Mouse (Mus musculus) layer of hippocampus, postnatal 10 days (tissue): ENCODE results near the gene Pcolce. TPM values are rescaled to one million over a fixed set of nuclear protein-coding genes. Genes with fewer than 3 reads are reported as not detected.
A peak's percentile ranks its signal among the peaks of the same experiment; 100 is the strongest.
"Not testable (repeated sequence)": the region's sequence is repeated elsewhere in the genome, so short reads cannot be mapped to it uniquely, and the experiment has no call there.

Source experiments
- DNase-seq, 2 experiments: peaks; one replicate each; pipeline ENCODE4 v3.0.0; 2021; ENCODE audit warnings: low spot score in 2 of 2
- total RNA-seq, 2 experiments: library from RNA; stranded (reverse); gene quantifications; 2 replicates each; pipeline ENCODE4 v1.2.3; 2021

Gene Pcolce
- total RNA-seq, 2 experiments from 2014 or later: 10.7 to 12.0 TPM

- DNase-seq: no peak
These were observed 16.4 kb upstream of the Pcolce start for GRCm38 (mm10) chr5:137629906-137630545.

- no peak for DNase-seq
These were observed 15.7 kb upstream of the Pcolce start for GRCm38 (mm10) chr5:137629306-137629721.

GRCm38 (mm10) chr5:137628498-137629305 lies 15.1 kb upstream of the Pcolce start, which contains the start of the genes Fbxo24, Lrch4 and Gm20605:
TSS of gene Fbxo24 (minus strand) at chr5:137629002.
TSS of gene Lrch4 (plus strand) at chr5:137629121.
TSS of gene Gm20605 (plus strand) at chr5:137629175.
- peak; percentile 96 to 97 for DNase-seq

GRCm38 (mm10) chr5:137627991-137628390 lies 14.4 kb upstream of the Pcolce start:
- no peak for DNase-seq

GRCm38 (mm10) chr5:137623937-137624530 lies 10.4 kb upstream of the Pcolce start:
- DNase-seq: no peak

GRCm38 (mm10) chr5:137615347-137615746 lies 1.8 kb upstream of the Pcolce start:
- no peak for DNase-seq

- not testable (repeated sequence) for DNase-seq
These were observed 1.3 kb upstream of the Pcolce start for GRCm38 (mm10) chr5:137614921-137615320.

- no peak for DNase-seq
These were observed 508 bp downstream of the Pcolce start for GRCm38 (mm10) chr5:137613076-137613475.

- no peak for DNase-seq
These were observed 2.4 kb downstream of the Pcolce start for GRCm38 (mm10) chr5:137611245-137611602.

GRCm38 (mm10) chr5:137610548-137611244 lies 2.9 kb downstream of the Pcolce start:
- DNase-seq: no peak

- DNase-seq: no peak
These were observed 3.5 kb downstream of the Pcolce start for GRCm38 (mm10) chr5:137610056-137610455.

GRCm38 (mm10) chr5:137609292-137609691 lies 4.3 kb downstream of the Pcolce start:
- DNase-seq: no peak

GRCm38 (mm10) chr5:137608654-137609190 lies 4.9 kb downstream of the Pcolce start:
- no peak for DNase-seq

- no peak for DNase-seq
These were observed 5.5 kb downstream of the Pcolce start for GRCm38 (mm10) chr5:137607860-137608653.

GRCm38 (mm10) chr5:137601365-137601729 lies 12.2 kb downstream of the Pcolce start:
- no peak for DNase-seq

GRCm38 (mm10) chr5:137600619-137601364 lies 12.8 kb downstream of the Pcolce start, which contains the start of gene Mospd3:
TSS of gene Mospd3 (minus strand) at chr5:137601058.
- peak; percentile 95 to 96 for DNase-seq

- no peak for DNase-seq
These were observed 13.3 kb downstream of the Pcolce start for GRCm38 (mm10) chr5:137600281-137600618.

- no peak for DNase-seq
These were observed 14.0 kb downstream of the Pcolce start for GRCm38 (mm10) chr5:137599600-137599999.

- no peak for DNase-seq
These were observed 15.3 kb downstream of the Pcolce start for GRCm38 (mm10) chr5:137598100-137598826.
